Mouse (Mus musculus): ENCODE measurements at regions not wholly inside any gene's neighbourhood (a gene's known extent, or its start where the extent isn't known, plus 50 kb on each side); places are given as distances from the start of the nearest gene placed in this dataset.
"Not testable (repeated sequence)": the region's sequence is repeated elsewhere in the genome, so short reads cannot be mapped to it uniquely, and the experiment has no call there.

GRCm38 (mm10) chr2:71597956-71598355, 51.4 kb upstream of the Dlx2 start:
- H3K4me3 ChIP-seq (replicated peaks), result no peak overlapping the region
- H3K27me3 ChIP-seq (ENCODE audit: control insufficient read depth), result no peaks in the 10 kb centered on the region
- no peaks in the 10 kb centered on the region for H3K9me3 ChIP-seq (ENCODE audit: control insufficient read depth, low read length)
- H3K36me3 ChIP-seq (ENCODE audit: control insufficient read depth), result no peaks in the 10 kb centered on the region
- H3K4me1 ChIP-seq (ENCODE audit: control insufficient read depth), result no peaks in the 10 kb centered on the region
- TF ChIP-seq GATA1 (IDR thresholded peaks at IDR 0.05; ENCODE audit: low read length) (no peak), TAL1 (IDR thresholded peaks at IDR 0.05; ENCODE audit: low read length) (no peak)

GRCm38 (mm10) chr2:71598368-71598767, 51.8 kb upstream of the Dlx2 start:
- Histone ChIP-seq H3K4me3 (replicated peaks) (no peak overlapping the region), H3K36me3 (ENCODE audit: control insufficient read depth) (no peaks in the 10 kb centered on the region), H3K27me3 (ENCODE audit: control insufficient read depth) (no peaks in the 10 kb centered on the region), H3K9me3 (ENCODE audit: control insufficient read depth, low read length) (no peaks in the 10 kb centered on the region), H3K4me1 (ENCODE audit: control insufficient read depth) (no peaks in the 10 kb centered on the region)
- TF ChIP-seq GATA1 (IDR thresholded peaks at IDR 0.05; ENCODE audit: low read length) (no peak), TAL1 (IDR thresholded peaks at IDR 0.05; ENCODE audit: low read length) (no peak)

GRCm38 (mm10) chr2:71598778-71599177, 52.2 kb upstream of the Dlx2 start:
- H3K9me3 ChIP-seq (ENCODE audit: control insufficient read depth, low read length), result no peaks in the 10 kb centered on the region
- no peak for TF ChIP-seq TAL1 (IDR thresholded peaks at IDR 0.05; ENCODE audit: low read length)
- TF ChIP-seq GATA1 (IDR thresholded peaks at IDR 0.05; ENCODE audit: low read length), result no peak
- no peaks in the 10 kb centered on the region for H3K36me3 ChIP-seq (ENCODE audit: control insufficient read depth)
- H3K4me1 ChIP-seq (ENCODE audit: control insufficient read depth), result no peaks in the 10 kb centered on the region
- no peaks in the 10 kb centered on the region for H3K27me3 ChIP-seq (ENCODE audit: control insufficient read depth)
- H3K4me3 ChIP-seq (replicated peaks), result no peak overlapping the region

GRCm38 (mm10) chr2:71600213-71600612, 53.7 kb upstream of the Dlx2 start:
- H3K4me3 ChIP-seq (replicated peaks), result no peak overlapping the region
- no peaks in the 10 kb centered on the region for H3K36me3 ChIP-seq (ENCODE audit: control insufficient read depth)
- H3K9me3 ChIP-seq (ENCODE audit: control insufficient read depth, low read length), result no peaks in the 10 kb centered on the region; the same call in 1 of the 2 replicates
- no peak for TF ChIP-seq GATA1 (IDR thresholded peaks at IDR 0.05; ENCODE audit: low read length)
- TF ChIP-seq TAL1 (IDR thresholded peaks at IDR 0.05; ENCODE audit: low read length), result no peak
- no peaks in the 10 kb centered on the region for H3K27me3 ChIP-seq (ENCODE audit: control insufficient read depth)
- H3K4me1 ChIP-seq (ENCODE audit: control insufficient read depth), result no peaks in the 10 kb centered on the region

- no peaks in the 10 kb centered on the region for H3K27me3 ChIP-seq (ENCODE audit: control insufficient read depth)
- TF ChIP-seq GATA1 (IDR thresholded peaks at IDR 0.05; ENCODE audit: low read length) (no peak), TAL1 (IDR thresholded peaks at IDR 0.05; ENCODE audit: low read length) (no peak)
Observed at GRCm38 (mm10) chr2:71600999-71601398, 54.4 kb upstream of the Dlx2 start.

GRCm38 (mm10) chr2:71603796-71604195, 57.2 kb upstream of the Dlx2 start:
- H3K36me3 ChIP-seq (ENCODE audit: control insufficient read depth); H3K9me3 ChIP-seq (ENCODE audit: control insufficient read depth, low read length); H3K4me1 ChIP-seq (ENCODE audit: control insufficient read depth); H3K4me3 ChIP-seq (replicated peaks); H3K27me3 ChIP-seq (ENCODE audit: control insufficient read depth): not testable (repeated sequence)

More at GRCm38 (mm10) chr2:71600999-71601398, 54.4 kb upstream of the Dlx2 start:
- Histone ChIP-seq H3K9me3 (ENCODE audit: control insufficient read depth, low read length) (peaks cover 4% of the 10 kb centered on the region), H3K36me3 (ENCODE audit: control insufficient read depth) (no peaks in the 10 kb centered on the region), H3K4me3 (replicated peaks) (no peak overlapping the region), H3K4me1 (ENCODE audit: control insufficient read depth) (no peaks in the 10 kb centered on the region)

GRCm38 (mm10) chr2:71605606-71606005, 59.1 kb upstream of the Dlx2 start:
- H3K4me1 ChIP-seq (ENCODE audit: control insufficient read depth), result no peaks in the 10 kb centered on the region
- no peak overlapping the region for H3K4me3 ChIP-seq (replicated peaks)
- H3K36me3 ChIP-seq (ENCODE audit: control insufficient read depth), result no peaks in the 10 kb centered on the region
- TF ChIP-seq GATA1 (IDR thresholded peaks at IDR 0.05; ENCODE audit: low read length), result no peak
- no peaks in the 10 kb centered on the region for H3K27me3 ChIP-seq (ENCODE audit: control insufficient read depth)
- peaks cover 4% of the 10 kb centered on the region for H3K9me3 ChIP-seq (ENCODE audit: control insufficient read depth, low read length)

- Histone ChIP-seq H3K27me3 (ENCODE audit: control insufficient read depth) (no peaks in the 10 kb centered on the region), H3K4me3 (replicated peaks) (no peak overlapping the region), H3K36me3 (ENCODE audit: control insufficient read depth) (no peaks in the 10 kb centered on the region), H3K4me1 (ENCODE audit: control insufficient read depth) (no peaks in the 10 kb centered on the region), H3K9me3 (ENCODE audit: control insufficient read depth, low read length) (peaks cover 4% of the 10 kb centered on the region)
- no peak for TF ChIP-seq GATA1 (IDR thresholded peaks at IDR 0.05; ENCODE audit: low read length)
- no peak for TF ChIP-seq TAL1 (IDR thresholded peaks at IDR 0.05; ENCODE audit: low read length)
Observed at GRCm38 (mm10) chr2:71607087-71607502, 60.5 kb upstream of the Dlx2 start.

- H3K9me3 ChIP-seq (ENCODE audit: control insufficient read depth, low read length), result no peaks in the 10 kb centered on the region
- H3K36me3 ChIP-seq (ENCODE audit: control insufficient read depth), result no peaks in the 10 kb centered on the region
- TF ChIP-seq TAL1 (IDR thresholded peaks at IDR 0.05; ENCODE audit: low read length) (no peak), GATA1 (IDR thresholded peaks at IDR 0.05; ENCODE audit: low read length) (no peak)
- H3K27me3 ChIP-seq (ENCODE audit: control insufficient read depth), result no peaks in the 10 kb centered on the region
- no peak overlapping the region for H3K4me3 ChIP-seq (replicated peaks)
- H3K4me1 ChIP-seq (ENCODE audit: control insufficient read depth), result no peaks in the 10 kb centered on the region
Observed at GRCm38 (mm10) chr2:71613216-71613615, 66.7 kb upstream of the Dlx2 start.

GRCm38 (mm10) chr2:71616526-71616925, 70.0 kb upstream of the Dlx2 start:
- no peak overlapping the region for H3K4me3 ChIP-seq (replicated peaks)
- TF ChIP-seq GATA1 (IDR thresholded peaks at IDR 0.05; ENCODE audit: low read length) (no peak), TAL1 (IDR thresholded peaks at IDR 0.05; ENCODE audit: low read length) (no peak)
- H3K4me1 ChIP-seq (ENCODE audit: control insufficient read depth), result no peaks in the 10 kb centered on the region

More at GRCm38 (mm10) chr2:71616526-71616925, 70.0 kb upstream of the Dlx2 start:
- Histone ChIP-seq H3K36me3 (ENCODE audit: control insufficient read depth) (no peaks in the 10 kb centered on the region), H3K9me3 (ENCODE audit: control insufficient read depth, low read length) (no peaks in the 10 kb centered on the region), H3K27me3 (ENCODE audit: control insufficient read depth) (no peaks in the 10 kb centered on the region)

All from erythroblast, embryonic 14.5 days (primary cell).